Mouse (Mus musculus) kidney, embryonic 16.5 days (tissue): ENCODE results near the gene Apoa1. TPM values are rescaled to one million over a fixed set of nuclear protein-coding genes. Genes with fewer than 3 reads are reported as not detected.

Source experiments
- ATAC-seq: fragments of 200-750 bp; cut with Nextera tagmentation; 2 replicates; pipeline ENCODE4 v1.8.0; 2017; ENCODE audit warnings: moderate TSS enrichment; ENCODE audit not compliant: low FRiP score, low TSS enrichment
- H3K27ac ChIP-seq: fragments of 300-500 bp; sonication (generic); 2 replicates; pipeline ENCODE4 v1.5.1; 2014; ENCODE audit warnings: low read length
- H3K27me3 ChIP-seq: fragments of 300-500 bp; sonication (generic); 2 replicates; pipeline ENCODE4 v1.6.1; 2014; ENCODE audit warnings: low read length, control low read depth, mixed read lengths; ENCODE audit not compliant: insufficient read depth
- H3K36me3 ChIP-seq: fragments of 300-500 bp; sonication (generic); 2 replicates; pipeline ENCODE4 v1.6.1; 2014; ENCODE audit warnings: low read length, control low read depth, mixed read lengths; ENCODE audit not compliant: insufficient read depth
- H3K4me1 ChIP-seq: fragments of 300-500 bp; sonication (generic); 2 replicates; pipeline ENCODE4 v1.6.1; 2014; ENCODE audit warnings: low read length, control low read depth, mixed read lengths; ENCODE audit not compliant: insufficient read depth
- H3K4me2 ChIP-seq: fragments of 300-500 bp; sonication (generic); replicated peaks from 2 replicates; pipeline ENCODE4 v1.6.1; 2014; ENCODE audit warnings: low read depth, low read length
- H3K4me3 ChIP-seq: fragments of 300-500 bp; sonication (generic); 2 replicates; pipeline ENCODE4 v1.5.1; 2014; ENCODE audit warnings: mild to moderate bottlenecking, low read length
- H3K9ac ChIP-seq: fragments of 300-500 bp; sonication (generic); replicated peaks from 2 replicates; pipeline ENCODE4 v1.6.1; 2014; ENCODE audit warnings: low read length
- H3K9me3 ChIP-seq: fragments of 300-500 bp; sonication (generic); 2 replicates; pipeline ENCODE4 v1.6.1; 2016; ENCODE audit warnings: low read length, control low read depth
- WGBS: fragments of 180-500 bp; shearing (Covaris S2); extraction: QIAGEN DNeasy Blood & Tissue Kit; methylation state at CpG from one replicate; pipeline ENCODE4 v1.1.7; 2014; 5-methylcytosine and 5-hydroxymethylcytosine counted together
- polyA plus RNA-seq: library from polyadenylated mRNA; unstranded; fragments of >200 nt; fragmentation: Nextera tagmentation; extraction: Ambion mirVana; gene quantifications from 2 replicates; pipeline ENCODE4 v1.2.1, GENCODE M21; 2015

The Apoa1 gene
- polyA plus RNA-seq, 1 experiment from 2014 or later: 19.3 TPM

DNA sequence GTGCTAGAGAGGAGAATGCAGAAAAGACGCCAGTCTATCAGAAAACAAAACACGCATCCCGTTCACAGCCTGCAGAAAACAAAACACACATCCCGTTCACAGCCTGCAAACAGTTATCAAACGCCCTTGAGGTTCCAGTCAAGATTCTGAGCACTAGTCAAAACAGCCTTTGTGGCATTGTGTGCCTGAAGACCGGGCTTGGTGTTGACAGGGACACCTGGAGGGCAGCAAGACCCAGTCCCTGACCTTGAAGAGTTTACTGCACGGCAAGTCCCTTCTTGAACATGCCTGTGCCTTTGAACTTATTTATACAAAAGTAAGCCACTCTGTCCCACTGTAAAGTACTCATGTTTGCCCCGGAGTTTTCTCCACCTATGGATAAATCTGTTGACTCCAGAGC, 15.2 kb downstream of the Apoa1 start:
- H3K4me3 ChIP-seq: no peak overlapping the region
- no peaks in the 10 kb centered on the region for H3K4me1 ChIP-seq
- no peak overlapping the region for H3K9ac ChIP-seq
- H3K27me3 ChIP-seq: no peaks in the 10 kb centered on the region
- H3K27ac ChIP-seq: no peak overlapping the region
- H3K36me3 ChIP-seq: no peaks in the 10 kb centered on the region
- no peaks in the 10 kb centered on the region for H3K9me3 ChIP-seq
- 49% methylated on average over 8 of the region's 8 CpGs for WGBS
- no peak for ATAC-seq
- H3K4me2 ChIP-seq: no peak overlapping the region

DNA sequence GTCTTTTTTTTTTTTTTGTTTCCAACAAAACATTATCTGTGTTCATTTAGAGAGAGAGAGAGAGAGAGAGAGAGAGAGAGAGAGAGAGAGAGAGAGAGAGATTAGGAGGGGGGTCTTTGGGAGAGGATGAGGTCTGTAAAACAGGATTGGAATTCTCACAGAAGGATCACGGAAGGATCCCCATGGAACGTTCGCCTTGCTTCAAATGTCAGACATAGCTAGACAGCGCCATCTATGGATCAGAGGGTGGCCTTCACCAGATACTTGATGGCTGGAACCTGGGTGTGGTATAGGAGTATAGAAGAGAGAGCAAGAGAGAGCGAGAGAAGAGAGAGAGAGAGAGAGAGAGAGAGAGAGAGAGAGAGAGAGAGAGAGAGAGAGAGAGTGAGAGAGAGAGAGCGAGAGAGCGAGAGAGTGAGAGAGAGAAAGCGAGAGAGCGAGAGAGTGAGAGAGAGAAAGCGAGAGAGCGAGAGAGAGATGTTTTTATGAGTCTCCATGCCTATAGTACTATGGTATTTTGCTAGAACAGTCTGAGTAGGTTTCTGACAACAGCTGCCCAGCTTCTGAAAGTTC, 18.5 kb downstream of the Apoa1 start:
- Histone ChIP-seq H3K27me3 (no peaks in the 10 kb centered on the region), H3K9me3 (no peaks in the 10 kb centered on the region), H3K4me2 (no peak overlapping the region), H3K27ac (no peak overlapping the region), H3K4me3 (no peak overlapping the region), H3K4me1 (no peaks in the 10 kb centered on the region), H3K9ac (no peak overlapping the region), H3K36me3 (no peaks in the 10 kb centered on the region)
- ATAC-seq: 0 out of 2 replicates have a peak, but pooled peaks have one; percentile 82
- 21% methylated on average over 11 of the region's 11 CpGs for WGBS

DNA sequence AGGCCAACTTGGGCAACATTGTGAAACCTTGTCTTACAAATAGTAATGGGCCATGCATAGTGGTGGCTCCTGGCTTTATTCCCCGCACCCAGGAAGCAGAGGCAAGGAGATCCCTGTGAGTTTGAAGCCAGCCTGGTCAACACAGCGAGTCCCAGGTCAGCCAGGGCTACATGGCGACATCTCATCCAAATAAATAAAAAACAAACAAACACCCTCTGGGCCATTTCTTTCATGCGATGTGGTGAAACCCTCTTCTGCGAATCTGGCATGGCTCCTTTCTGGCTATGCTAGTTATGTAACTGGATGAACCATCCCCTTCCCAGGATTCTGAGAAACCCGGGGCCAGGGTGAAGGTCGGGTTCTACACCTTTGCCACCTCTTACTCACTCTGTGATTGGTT, 27.8 kb downstream of the Apoa1 start:
- Histone ChIP-seq H3K27ac (no peak overlapping the region), H3K36me3 (no peaks in the 10 kb centered on the region), H3K9ac (no peak overlapping the region), H3K4me2 (no peak overlapping the region), H3K4me1 (no peaks in the 10 kb centered on the region), H3K9me3 (no peaks in the 10 kb centered on the region), H3K27me3 (no peaks in the 10 kb centered on the region), H3K4me3 (no peak overlapping the region)
- WGBS: 90% methylated on average over 7 of the region's 7 CpGs
- no peak for ATAC-seq

DNA sequence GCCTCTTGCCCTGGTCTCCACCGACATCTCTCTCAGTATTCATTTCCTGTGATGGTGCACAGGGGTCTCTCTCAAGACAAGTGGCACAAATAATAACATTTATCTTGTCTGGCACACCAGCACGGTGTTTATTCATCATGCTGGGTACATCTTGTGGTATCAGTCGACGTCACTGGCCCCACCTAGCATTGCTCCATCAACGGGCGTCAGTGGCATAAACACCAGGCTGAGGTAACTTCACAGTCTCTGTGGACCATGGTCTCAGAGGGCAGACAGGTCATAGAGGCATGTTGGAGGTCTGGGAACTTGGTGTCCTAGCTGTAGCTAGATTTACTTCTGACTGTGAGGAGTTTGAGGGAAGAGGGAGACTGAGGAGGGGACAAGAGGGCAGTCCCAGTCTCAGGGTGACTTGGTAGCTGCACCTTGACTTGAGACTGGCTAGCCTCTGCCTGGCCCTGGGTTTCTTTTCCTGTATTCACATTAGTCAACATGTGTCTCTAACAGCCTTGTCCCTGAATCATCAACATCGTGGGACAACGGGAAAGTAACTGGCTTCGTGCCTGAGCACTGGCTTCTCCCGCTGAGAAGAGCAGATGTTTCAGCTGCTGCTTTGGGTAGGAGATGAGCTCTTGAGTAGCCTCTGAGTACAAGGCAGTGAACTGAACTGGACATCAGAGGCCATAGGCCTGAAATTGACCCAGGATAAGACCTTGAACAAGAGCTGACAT, 28.4 kb downstream of the Apoa1 start:
- H3K4me2 ChIP-seq: no peak overlapping the region
- no peak overlapping the region for H3K27ac ChIP-seq
- H3K9ac ChIP-seq: no peak overlapping the region
- WGBS: 86% methylated on average over 10 of the region's 10 CpGs
- ATAC-seq: no peak
- H3K27me3 ChIP-seq: no peaks in the 10 kb centered on the region
- H3K36me3 ChIP-seq: no peaks in the 10 kb centered on the region
- no peaks in the 10 kb centered on the region for H3K4me1 ChIP-seq
- no peaks in the 10 kb centered on the region for H3K9me3 ChIP-seq
- no peak overlapping the region for H3K4me3 ChIP-seq

DNA sequence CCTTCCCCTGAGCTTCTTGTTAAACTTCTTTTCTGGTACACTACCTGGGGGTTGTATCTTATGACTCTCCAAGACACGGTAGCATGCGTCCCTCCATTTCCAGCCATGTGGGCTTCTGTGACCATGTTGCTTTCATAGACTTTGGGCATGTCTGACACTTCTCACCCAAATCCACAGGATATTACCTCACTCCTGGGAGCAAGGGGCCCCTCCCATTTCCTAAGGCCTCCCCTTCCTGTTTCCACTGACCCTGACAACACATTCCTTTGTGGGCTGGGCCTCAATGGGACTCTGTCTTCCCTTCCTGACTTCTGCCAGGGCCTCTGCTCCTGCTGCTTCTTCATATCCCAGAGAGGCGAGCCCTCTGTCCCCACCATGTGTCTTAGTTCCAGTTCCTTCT, 29.2 kb downstream of the Apoa1 start:
- no peaks in the 10 kb centered on the region for H3K27me3 ChIP-seq
- no peak overlapping the region for H3K4me3 ChIP-seq
- no peaks in the 10 kb centered on the region for H3K4me1 ChIP-seq
- H3K4me2 ChIP-seq: no peak overlapping the region
- H3K27ac ChIP-seq: no peak overlapping the region
- ATAC-seq: no peak
- WGBS: 79% methylated on average over 3 of the region's 3 CpGs
- no peak overlapping the region for H3K9ac ChIP-seq
- no peaks in the 10 kb centered on the region for H3K36me3 ChIP-seq
- H3K9me3 ChIP-seq: no peaks in the 10 kb centered on the region

DNA sequence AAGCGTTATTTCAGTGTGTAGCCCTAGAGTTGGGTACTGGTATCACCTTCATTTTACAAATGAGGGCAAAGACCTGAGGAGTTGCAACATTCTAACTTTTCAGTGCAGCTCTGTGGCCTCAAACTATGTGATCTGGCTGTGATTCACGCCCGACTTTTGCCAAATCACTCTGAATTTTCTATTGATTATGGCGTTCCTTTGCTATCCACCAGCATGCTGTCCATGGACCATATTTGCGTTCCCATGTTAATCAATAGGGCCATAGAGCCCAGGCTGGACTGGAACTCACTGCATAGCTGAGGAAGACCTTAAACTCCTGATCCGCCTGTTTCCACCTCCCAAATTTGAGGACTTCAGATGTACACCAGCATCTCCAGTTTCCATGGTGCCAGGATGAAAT, 30.7 kb downstream of the Apoa1 start:
- WGBS: 91% methylated on average over 6 of the region's 6 CpGs
- H3K4me2 ChIP-seq: no peak overlapping the region
- H3K4me3 ChIP-seq: no peak overlapping the region
- H3K9me3 ChIP-seq: no peaks in the 10 kb centered on the region
- ATAC-seq: no peak
- no peak overlapping the region for H3K9ac ChIP-seq
- no peaks in the 10 kb centered on the region for H3K36me3 ChIP-seq
- H3K27me3 ChIP-seq: no peaks in the 10 kb centered on the region
- no peak overlapping the region for H3K27ac ChIP-seq
- no peaks in the 10 kb centered on the region for H3K4me1 ChIP-seq

DNA sequence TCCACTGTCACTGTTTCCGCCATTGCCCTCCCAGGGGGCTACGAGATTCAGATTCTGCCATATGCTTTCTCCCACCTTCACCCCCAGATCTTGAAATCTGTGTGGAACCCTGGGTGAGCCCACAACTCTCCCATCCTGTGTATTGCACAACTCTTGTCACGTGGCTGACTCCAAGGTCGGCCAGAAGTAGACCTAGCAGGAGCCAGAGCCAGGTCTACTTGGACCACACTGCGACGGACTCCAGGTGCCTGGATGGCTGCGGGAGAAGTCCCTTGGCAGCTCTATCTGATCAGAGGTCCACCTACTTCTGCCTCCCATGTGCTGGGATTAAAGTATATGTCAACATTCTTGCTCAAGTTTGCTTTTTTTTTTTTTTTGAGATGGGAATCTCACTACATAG, 32.8 kb downstream of the Apoa1 start:
- ATAC-seq: no peak
- Histone ChIP-seq H3K36me3 (no peaks in the 10 kb centered on the region), H3K27ac (no peak overlapping the region), H3K9ac (no peak overlapping the region), H3K4me3 (no peak overlapping the region), H3K9me3 (no peaks in the 10 kb centered on the region), H3K27me3 (no peaks in the 10 kb centered on the region), H3K4me1 (no peaks in the 10 kb centered on the region), H3K4me2 (no peak overlapping the region)
- 93% methylated on average over 7 of the region's 7 CpGs for WGBS

DNA sequence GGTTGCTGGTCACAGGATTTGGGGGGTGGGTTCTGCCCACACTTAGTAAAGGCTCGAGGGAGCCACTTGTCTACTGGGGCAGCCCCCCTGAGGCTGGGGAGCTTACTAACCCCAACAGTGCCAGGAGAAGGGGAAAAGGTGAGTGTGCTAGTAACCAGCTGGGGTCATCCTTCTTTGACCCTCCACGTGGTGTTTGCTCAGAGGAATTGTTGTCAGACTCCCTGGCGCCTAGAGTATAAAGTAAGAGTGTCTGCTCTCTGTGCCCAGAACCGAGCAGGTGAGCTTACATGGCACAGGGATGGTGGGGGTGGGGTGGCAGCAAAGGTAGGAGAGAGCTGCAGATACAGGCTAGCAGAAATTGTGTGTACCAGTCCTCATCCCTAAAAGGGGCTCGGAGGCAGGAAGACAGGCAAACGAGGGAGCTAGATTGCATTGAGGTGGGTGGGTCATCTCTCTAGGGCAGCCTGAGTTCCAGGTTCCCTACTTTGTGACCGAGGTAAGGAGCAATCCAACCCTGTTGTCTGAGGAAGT, 40.0 kb downstream of the Apoa1 start, which contains the start of gene Apoa5:
Gene Apoa5, plus strand, starts transcription at position 291 of the 531 bp plus-strand sequence.
- Histone ChIP-seq H3K4me3 (no peak within 1 kb of the TSS), H3K4me2 (no peak within 1 kb of the TSS), H3K27me3 (peaks cover 8% of the 10 kb centered on the region; the same call in 1 of the 2 replicates), H3K9me3 (no peaks in the 10 kb centered on the region), H3K4me1 (0 out of 2 replicates have a peak, but pooled peaks cover 7% of the 10 kb centered on the region), H3K27ac (no peak within 1 kb of the TSS), H3K9ac (no peak within 1 kb of the TSS), H3K36me3 (no peaks in the 10 kb centered on the region)
- WGBS: 45% methylated on average over 7 of the region's 7 CpGs
- ATAC-seq: no peak

DNA sequence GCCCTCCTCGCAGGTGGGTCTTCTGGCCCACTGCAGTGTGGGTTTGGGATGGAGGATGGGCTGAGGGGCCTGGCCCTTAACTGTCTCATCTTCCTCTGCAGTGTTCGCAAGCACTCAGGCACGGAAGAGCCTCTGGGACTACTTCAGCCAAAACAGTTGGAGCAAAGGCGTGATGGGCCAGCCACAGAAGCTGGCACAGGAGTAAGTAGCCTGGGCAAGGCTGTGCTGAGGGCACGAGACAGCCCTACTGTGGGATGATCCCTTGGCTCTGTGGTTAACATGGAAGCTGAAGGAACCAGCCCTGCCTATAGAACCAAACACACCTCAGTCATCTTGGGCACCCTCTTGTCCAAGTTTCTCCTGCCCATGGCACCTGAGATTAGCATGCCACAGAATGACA, 40.7 kb downstream of the Apoa1 start:
- 75% methylated on average over 5 of the region's 5 CpGs for WGBS
- no peak overlapping the region for H3K4me2 ChIP-seq
- peaks cover 8% of the 10 kb centered on the region; the same call in 1 of the 2 replicates for H3K27me3 ChIP-seq
- no peak overlapping the region for H3K27ac ChIP-seq
- H3K4me3 ChIP-seq: no peak overlapping the region
- H3K9ac ChIP-seq: no peak overlapping the region
- no peak for ATAC-seq
- H3K9me3 ChIP-seq: no peaks in the 10 kb centered on the region
- no peaks in the 10 kb centered on the region for H3K36me3 ChIP-seq
- H3K4me1 ChIP-seq: peaks cover 13% of the 10 kb centered on the region

DNA sequence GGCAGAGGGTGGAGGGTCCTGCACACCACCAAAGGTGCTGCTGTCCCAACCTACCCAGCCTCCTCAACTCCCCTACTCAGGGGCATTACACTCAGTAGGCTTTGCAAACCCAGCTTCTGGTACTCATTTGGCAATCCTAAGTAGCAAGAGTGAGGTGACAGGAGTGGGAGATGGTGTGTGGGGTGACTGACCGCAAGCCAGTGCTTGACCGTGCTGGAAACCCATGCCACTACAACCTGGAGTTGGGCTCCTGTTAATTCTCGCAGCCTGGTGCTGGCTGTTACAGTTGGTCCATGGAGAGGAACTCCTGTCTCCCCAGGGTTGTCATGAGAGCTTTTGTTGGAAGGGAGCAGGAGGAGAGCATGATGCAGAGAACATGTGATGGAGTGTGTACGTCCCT, 42.4 kb downstream of the Apoa1 start:
- Histone ChIP-seq H3K4me2 (no peak overlapping the region), H3K9me3 (no peaks in the 10 kb centered on the region), H3K4me1 (peaks cover 13% of the 10 kb centered on the region), H3K9ac (no peak overlapping the region), H3K36me3 (peaks cover 13% of the 10 kb centered on the region), H3K27me3 (peaks cover 8% of the 10 kb centered on the region; the same call in 1 of the 2 replicates), H3K4me3 (no peak overlapping the region), H3K27ac (no peak overlapping the region)
- WGBS: 86% methylated on average over 4 of the region's 4 CpGs
- no peak for ATAC-seq
